Mouse (Mus musculus) spleen, adult 2 months (tissue): ENCODE results near the gene Alkbh5. TPM values are rescaled to one million over a fixed set of nuclear protein-coding genes. Genes with fewer than 3 reads are reported as not detected.

Experiments
- DNase-seq, 2 experiments: peaks; one replicate each; pipeline versions ENCODE4 v3.0.0 to v3.0.0-alpha.2; 2012 to 2021; ENCODE audit warnings: low spot score in 2 of 2, low read depth in 1 of 2
- H3K27ac ChIP-seq: fragments of 200-500 bp; 2 replicates; pipeline ENCODE4 v1.5.1; 2012; ENCODE audit warnings: low read length, inconsistent platforms; ENCODE audit not compliant: insufficient read depth
- H3K27me3 ChIP-seq: fragments of 200-500 bp; 2 replicates; pipeline ENCODE4 v1.6.1; 2012; ENCODE audit warnings: mild to moderate bottlenecking, moderate library complexity, low read length, inconsistent platforms; ENCODE audit not compliant: control insufficient read depth, insufficient read depth
- H3K36me3 ChIP-seq: fragments of 200-500 bp; 2 replicates; pipeline ENCODE4 v1.6.1; 2012; ENCODE audit warnings: mild to moderate bottlenecking, low read length, inconsistent platforms; ENCODE audit not compliant: control insufficient read depth, insufficient read depth
- H3K4me1 ChIP-seq: fragments of 200-500 bp; 2 replicates; pipeline ENCODE4 v1.6.1; 2011; ENCODE audit warnings: inconsistent platforms; ENCODE audit not compliant: control insufficient read depth, insufficient read depth, insufficient read length
- H3K4me3 ChIP-seq: fragments of 200-500 bp; 2 replicates; pipeline ENCODE4 v1.5.1; 2011; ENCODE audit warnings: mild to moderate bottlenecking, inconsistent platforms; ENCODE audit not compliant: insufficient read depth, insufficient read length; ENCODE audit errors: extremely low read depth
- CTCF ChIP-seq: fragments of 200-500 bp; IDR thresholded peaks from 2 replicates; pipeline ENCODE4 v1.5.1; 2011; ENCODE audit warnings: mild to moderate bottlenecking, inconsistent platforms; ENCODE audit not compliant: insufficient read depth, insufficient read length, insufficient replicate concordance; ENCODE audit errors: extremely low read depth
- POLR2A ChIP-seq: fragments of 200-500 bp; IDR thresholded peaks from 2 replicates; pipeline ENCODE4 v1.6.1; 2011; ENCODE audit warnings: low read depth, low read length, inconsistent platforms
- WGBS: fragments of 180-500 bp; shearing (Covaris S2); methylation state at CpG from one replicate; pipeline ENCODE4 v1.1.7; 2018; 5-methylcytosine and 5-hydroxymethylcytosine counted together
- polyA plus RNA-seq: library from polyadenylated mRNA; depleted of rRNA; stranded (reverse); fragments of >200 nt; gene quantifications from 2 replicates; pipeline ENCODE4 v1.2.3, GENCODE M21; 2012; rRNA removed

The Alkbh5 gene
- polyA plus RNA-seq, result 15.0 and 16.9 TPM in 2 replicates

DNA sequence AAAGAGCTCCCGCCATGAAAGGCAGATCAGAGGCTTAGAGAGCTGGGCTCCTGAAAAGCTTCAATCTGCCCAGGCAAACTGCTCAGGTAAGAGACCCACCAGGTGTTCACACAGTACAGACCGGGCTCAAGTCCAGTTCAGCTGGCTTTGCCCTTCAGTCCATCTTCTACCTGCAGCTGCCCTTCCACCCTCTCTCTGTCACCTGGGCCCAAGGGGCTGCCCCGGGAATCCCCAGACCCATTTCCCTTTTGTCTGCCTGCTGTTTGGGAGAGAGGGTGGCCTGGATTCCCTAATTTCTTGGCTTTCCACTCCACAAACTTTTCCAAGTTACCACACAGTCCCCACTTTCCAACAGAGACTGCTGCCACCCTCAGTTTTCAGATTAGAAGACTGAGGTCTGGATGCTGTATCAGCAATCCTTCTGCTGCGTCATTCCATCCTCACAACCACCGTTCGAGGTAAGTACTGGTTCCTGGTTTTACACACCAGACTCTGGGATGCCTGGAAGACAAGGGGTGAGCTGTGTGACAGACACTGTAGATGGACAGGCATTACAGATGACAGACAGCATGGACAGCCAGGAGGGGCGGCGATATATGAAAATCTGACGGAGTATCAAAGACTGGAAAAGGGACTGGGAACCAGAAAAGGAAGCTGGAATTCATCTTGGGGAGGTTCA is at the start of gene Alkbh5:
Gene Alkbh5, plus strand, starts transcription at position 202 of the 679 bp plus-strand sequence.
- Histone ChIP-seq H3K4me3 (peak within 1 kb of the TSS; percentile 98), H3K36me3 (no peaks in the 10 kb centered on the region), H3K4me1 (peaks cover 5% of the 10 kb centered on the region; the same call in 1 of the 2 replicates), H3K27ac (peak within 1 kb of the TSS; percentile 98), H3K27me3 (no peaks in the 10 kb centered on the region)
- no peak for DNase-seq
- 45% methylated on average over 9 of the region's 9 CpGs for WGBS
- no peak for TF ChIP-seq POLR2A

DNA sequence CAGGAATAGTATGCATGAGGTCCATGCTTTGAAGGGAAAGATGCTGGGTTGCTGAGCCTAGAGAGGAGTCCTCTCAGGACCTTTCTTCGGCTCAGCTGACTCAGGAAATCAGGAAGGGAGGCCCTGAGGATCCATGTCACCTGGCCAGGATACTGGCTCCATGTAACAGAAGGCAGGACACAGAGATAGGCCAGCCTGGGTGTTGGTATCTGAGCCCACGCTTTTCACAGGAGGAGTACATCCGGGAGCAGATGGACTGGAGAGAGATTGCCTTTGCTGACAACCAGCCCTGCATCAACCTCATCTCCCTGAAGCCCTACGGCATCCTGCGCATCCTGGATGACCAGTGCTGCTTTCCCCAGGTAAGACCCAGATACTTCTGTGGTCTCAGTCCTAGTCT is 43.5 kb upstream of the Alkbh5 start:
- DNase-seq, result no peak
- 89% methylated on average over 5 of the region's 5 CpGs for WGBS
- TF ChIP-seq CTCF (no peak), POLR2A (no peak)
- Histone ChIP-seq H3K27me3 (no peaks in the 10 kb centered on the region), H3K4me1 (no peaks in the 10 kb centered on the region), H3K4me3 (no peak overlapping the region), H3K27ac (no peak overlapping the region), H3K36me3 (no peaks in the 10 kb centered on the region)

GRCm38 (mm10) chr11:60495692-60496091 is 40.5 kb upstream of the Alkbh5 start:
- Histone ChIP-seq H3K36me3 (no peaks in the 10 kb centered on the region), H3K4me1 (no peaks in the 10 kb centered on the region), H3K27me3 (no peaks in the 10 kb centered on the region), H3K27ac (no peak overlapping the region), H3K4me3 (no peak overlapping the region)
- no peak for TF ChIP-seq POLR2A
- no peak for TF ChIP-seq CTCF
- no peak for DNase-seq
- whole genome bisulfite sequencing, result 45% methylated on average over 2 of the region's 2 CpGs

GRCm38 (mm10) chr11:60507281-60507680 is 28.9 kb upstream of the Alkbh5 start:
- H3K27me3 ChIP-seq, result peaks cover 4% of the 10 kb centered on the region; the same call in 1 of the 2 replicates
- no peaks in the 10 kb centered on the region for H3K36me3 ChIP-seq
- H3K4me1 ChIP-seq, result no peaks in the 10 kb centered on the region
- H3K27ac ChIP-seq, result no peak overlapping the region
- DNase-seq, result no peak
- TF ChIP-seq CTCF (no peak), POLR2A (no peak)
- H3K4me3 ChIP-seq, result no peak overlapping the region
- 88% methylated on average over 13 of the region's 13 CpGs for WGBS

GRCm38 (mm10) chr11:60508950-60509349 is 27.2 kb upstream of the Alkbh5 start:
- no peak for DNase-seq
- Histone ChIP-seq H3K4me1 (no peaks in the 10 kb centered on the region), H3K27ac (no peak overlapping the region), H3K4me3 (no peak overlapping the region), H3K36me3 (no peaks in the 10 kb centered on the region), H3K27me3 (peaks cover 4% of the 10 kb centered on the region; the same call in 1 of the 2 replicates)
- TF ChIP-seq POLR2A, result no peak
- no peak for TF ChIP-seq CTCF
- 13% methylated on average over 11 of the region's 11 CpGs for WGBS

DNA sequence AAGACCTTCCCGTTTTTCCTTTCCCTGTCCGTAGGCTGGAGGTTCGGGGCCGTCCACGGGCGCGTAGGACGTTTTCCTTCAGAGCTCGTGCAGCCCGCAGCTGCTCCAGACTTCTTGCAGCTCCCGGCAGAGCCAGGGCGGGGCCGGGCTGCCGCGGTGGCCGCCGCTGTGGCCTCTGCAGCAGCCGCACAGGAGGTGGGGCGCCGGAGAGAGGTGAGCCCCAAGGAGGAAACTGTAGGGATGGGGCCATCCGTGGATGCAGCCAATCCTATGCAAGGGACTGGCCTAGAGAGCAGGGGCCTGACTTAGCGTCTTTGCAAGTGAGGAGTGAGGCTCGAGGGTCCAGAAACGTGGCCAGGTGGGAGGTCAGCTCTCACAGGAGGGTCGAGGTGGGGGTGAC is 26.7 kb upstream of the Alkbh5 start:
- TF ChIP-seq CTCF, result no peak
- TF ChIP-seq POLR2A, result no peak
- H3K4me3 ChIP-seq, result peak overlapping the region; percentile 35; the same call in 1 of the 2 replicates
- no peaks in the 10 kb centered on the region for H3K4me1 ChIP-seq
- 0% methylated on average over 25 of the region's 25 CpGs for WGBS
- no peak overlapping the region for H3K27ac ChIP-seq
- DNase-seq, result no peak
- no peaks in the 10 kb centered on the region for H3K36me3 ChIP-seq
- peaks cover 4% of the 10 kb centered on the region; the same call in 1 of the 2 replicates for H3K27me3 ChIP-seq

DNA sequence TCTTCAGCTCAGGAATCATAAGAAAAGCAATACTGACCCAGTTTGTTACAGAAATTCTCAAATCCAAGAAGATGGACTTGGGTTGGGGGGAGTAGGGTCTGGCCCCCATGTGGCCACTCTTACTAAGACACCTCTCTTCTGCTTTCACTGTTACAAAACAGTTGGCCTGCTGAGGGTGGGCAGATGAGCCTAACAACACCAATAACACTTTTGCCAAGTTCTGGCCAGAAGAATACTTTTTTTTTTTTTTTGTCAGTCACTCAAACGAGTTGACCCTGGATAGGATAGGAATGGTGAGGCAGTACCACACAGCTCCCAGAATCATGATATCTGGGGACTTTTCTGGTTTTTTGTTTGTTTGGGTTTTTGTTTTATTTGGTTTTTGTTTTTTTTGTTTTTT is 24.3 kb upstream of the Alkbh5 start:
- DNase-seq, result no peak
- Histone ChIP-seq H3K27ac (no peak overlapping the region), H3K4me1 (no peaks in the 10 kb centered on the region), H3K27me3 (peaks cover 4% of the 10 kb centered on the region; the same call in 1 of the 2 replicates), H3K4me3 (no peak overlapping the region), H3K36me3 (no peaks in the 10 kb centered on the region)
- TF ChIP-seq POLR2A (no peak), CTCF (no peak)
- WGBS, result 79% methylated on average over 1 of the region's 1 CpGs
